Mouse (Mus musculus): ENCODE measurements around the gene Tmppe. TPM values are rescaled to one million over a fixed set of nuclear protein-coding genes. Genes with fewer than 3 reads are reported as not detected.

The Tmppe gene
- total RNA-seq, 2 experiments from 2014 or later, result 3.9 to 4.4 TPM

DNA sequence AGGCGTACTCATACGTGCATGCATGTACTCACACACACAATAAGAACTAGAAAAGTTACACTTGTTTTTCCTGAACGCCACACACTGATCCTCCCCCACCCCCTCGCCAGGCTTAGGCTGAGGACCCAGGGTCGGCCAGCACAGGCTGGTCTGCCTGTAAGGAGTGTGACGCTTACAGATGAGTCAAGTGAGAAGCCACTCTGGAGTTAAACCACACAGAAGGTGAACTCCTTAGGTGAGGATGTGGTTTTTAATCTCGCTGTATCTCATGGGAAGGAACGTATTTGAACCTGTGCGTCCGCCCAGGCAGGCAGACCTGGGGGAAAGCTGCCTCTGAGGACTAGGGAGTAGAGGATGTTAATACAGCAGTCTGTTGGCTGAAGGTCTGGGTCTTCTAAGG is 39.6 kb downstream of the Tmppe start:
- DNase-seq (ENCODE audit: low spot score in 2 of 2), result no peak

DNA sequence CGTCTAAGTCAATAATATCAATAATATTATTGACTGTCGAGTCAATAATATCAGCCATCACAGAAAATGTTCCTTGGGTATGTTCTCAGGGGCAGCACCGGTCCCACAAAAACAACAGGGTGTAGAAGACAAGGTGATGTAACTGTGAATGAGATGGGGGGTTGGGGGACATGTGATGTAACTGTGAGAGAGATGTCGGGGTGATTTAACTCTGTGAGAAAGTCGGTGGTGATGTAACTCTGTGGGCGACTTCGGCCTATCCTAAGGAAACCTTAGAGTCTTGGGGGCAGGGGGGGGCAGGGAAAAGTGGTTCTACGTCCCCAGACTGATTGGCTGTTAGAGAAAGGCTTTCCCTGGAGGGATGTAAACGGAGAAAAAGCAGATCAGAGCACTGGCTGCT is 41.3 kb downstream of the Tmppe start:
- no peak for DNase-seq (ENCODE audit: low spot score in 2 of 2)

DNA sequence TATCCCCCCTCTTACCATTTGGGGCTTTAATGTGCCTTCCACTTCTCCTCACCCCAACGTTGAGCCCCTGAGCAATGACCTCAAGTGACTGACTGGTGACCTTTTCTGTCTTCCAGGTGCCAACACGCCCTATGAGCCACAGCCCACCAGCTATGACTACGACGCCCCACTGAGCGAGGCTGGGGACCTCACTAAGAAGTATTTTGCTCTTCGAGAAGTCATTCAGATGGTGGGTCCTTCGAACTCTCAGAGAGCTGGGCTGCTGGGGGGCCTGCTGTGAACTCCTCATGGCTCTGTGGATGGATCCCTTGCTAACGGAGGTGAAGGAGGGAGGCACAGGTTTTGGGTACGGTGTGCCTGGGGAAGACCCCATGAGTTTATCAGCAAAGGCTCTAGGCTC is 42.0 kb downstream of the Tmppe start:
- no peak for DNase-seq (ENCODE audit: low spot score in 2 of 2)

DNA sequence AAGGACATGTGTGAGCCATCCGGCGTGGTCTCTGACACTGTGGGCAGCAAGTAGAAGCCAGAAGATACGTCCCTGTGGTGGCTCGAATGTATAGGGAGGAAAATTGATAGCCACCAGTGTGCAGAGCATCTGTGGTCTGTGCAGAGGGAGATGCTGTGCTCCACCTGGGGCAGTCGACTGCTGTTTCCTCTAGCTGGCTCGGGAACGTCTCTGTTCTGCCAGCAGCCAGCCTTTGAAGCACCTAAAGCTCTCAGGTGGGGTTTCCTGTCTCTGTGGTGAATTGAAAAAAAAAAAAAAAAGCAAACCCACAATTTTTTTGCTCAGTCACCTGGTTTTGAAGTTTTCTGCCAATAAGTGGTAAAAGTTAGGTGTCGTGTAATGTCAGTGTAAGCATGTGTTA is 42.4 kb downstream of the Tmppe start:
- DNase-seq (ENCODE audit: low spot score in 2 of 2), result no peak

DNA sequence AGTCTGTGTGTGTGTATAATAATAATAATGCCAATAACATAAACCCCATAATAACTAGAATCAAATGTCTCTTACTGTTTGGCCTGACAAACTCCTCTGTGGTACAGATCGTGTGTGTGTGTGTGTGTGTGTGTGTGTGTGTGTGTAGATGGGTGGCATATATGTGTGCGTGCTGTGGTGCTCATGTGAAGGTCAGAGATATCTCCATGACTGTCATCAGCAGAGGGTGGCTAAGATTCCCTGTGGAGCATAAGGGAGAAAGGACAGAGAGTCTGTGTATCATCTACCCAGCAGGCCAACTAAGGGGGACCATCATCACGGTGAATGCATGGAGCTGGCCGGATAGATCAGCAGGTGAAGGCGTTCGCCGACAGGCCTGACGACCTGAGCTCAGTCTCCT is 46.0 kb downstream of the Tmppe start:
- no peak for DNase-seq (ENCODE audit: low spot score in 2 of 2)

DNA sequence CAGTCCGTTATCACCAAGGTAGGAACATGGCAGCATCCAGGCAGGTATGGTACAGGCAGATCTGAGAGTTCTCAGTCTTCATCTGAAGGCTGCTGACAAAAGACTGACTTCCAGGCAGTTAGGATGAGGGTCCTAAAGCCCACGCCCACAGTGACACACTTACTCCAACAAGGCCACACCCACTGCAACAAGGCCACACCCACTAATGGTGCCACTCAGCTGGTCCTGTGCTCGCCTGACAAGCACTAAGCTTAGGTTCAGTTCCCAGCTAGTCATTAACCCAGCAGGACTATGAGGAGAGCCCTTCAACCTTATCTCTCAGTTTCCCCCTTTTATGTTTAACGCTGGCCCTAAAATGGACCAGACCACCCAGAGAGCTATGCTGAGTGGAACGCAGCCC is 47.8 kb downstream of the Tmppe start:
- no peak for DNase-seq (ENCODE audit: low spot score in 2 of 2)

DNA sequence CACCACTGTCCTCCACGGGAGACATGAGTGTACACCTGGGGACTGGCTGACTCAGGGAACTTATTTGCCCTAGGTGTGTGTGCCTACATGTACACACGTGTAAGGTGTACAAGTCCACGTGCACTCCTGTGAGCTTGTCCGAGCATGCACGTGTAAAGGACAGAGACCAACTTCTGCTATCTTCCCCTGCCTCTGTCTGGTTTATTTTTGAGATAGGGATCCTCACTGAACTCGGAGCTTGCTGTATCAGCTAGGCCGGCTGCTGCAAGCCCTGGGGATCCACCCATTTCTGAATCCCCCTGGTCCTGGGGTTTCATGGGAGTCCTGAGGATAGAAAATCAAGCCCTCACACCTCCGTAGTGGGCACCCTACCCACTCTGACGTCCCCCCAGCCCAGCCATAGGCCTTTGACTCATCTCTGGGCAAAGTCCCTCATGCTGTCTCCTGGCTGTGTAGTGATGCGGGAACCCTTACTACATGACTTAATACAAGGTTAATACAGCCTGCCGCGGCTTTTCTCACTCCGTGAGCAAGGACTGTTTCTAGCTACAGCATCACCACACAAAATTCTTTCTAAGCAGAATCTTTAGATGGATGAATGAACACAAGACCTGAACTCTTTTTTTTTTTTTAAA is 48.3 kb downstream of the Tmppe start:
- no peak for DNase-seq (ENCODE audit: low spot score in 2 of 2)

DNA sequence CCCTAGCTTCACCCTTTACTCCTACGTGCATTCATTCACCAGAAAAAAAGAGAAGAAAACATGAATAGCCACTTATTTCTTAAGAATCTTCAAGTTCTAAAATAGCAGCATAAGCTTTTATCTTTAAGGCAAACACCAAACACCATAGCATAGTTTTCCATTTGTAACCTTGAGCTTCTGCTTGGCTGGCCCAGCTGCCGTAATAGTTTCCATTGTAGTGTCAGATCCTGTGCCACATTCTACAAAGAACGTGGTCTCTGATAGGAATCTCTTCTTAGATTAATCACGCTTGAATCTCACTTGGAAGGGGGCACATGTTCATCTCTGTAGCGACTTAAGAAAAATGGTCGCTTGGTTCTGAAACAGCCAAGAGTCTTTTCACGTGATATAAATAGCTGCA is 50.7 kb downstream of the Tmppe start:
- DNase-seq (ENCODE audit: low spot score in 2 of 2), result no peak

DNA sequence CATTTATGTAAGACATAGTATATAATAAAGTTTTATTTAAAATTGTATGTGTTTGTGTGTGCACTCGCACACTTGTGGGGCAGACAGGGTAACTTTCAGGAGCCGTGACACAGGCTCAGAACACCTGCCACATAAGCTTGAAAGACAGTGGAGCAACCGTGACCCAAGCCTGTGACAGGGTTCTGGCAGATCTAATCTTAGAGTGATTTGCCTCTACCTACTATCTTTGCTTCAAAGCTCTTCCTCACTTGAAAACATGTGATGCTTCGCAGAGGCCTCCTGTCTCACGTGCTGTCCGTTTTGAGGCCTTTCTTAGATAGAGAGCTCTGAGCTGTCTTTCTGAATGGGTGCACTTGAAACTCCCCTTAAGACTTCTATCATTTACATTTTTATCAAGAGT is 51.5 kb downstream of the Tmppe start:
- no peak for DNase-seq (ENCODE audit: low spot score in 2 of 2)

DNA sequence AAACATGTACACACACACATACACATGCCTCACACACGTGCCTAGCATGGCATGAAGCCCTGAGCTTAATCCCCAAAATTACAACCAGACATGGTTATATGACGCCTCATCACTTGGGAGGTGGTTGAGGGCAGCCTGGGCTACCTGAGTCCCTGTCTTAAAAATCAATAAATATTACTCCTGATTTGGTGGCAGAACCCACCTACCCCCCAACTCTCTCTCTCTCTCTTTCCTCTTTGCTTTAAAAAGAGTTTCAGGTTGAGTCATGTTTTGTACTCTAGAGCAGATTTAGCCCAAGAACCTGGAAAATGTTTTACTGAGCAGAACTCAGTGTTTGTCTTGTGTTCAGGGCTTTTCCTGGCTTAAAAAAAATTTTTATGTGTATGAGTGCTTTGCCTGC is 54.5 kb downstream of the Tmppe start:
- no peak for DNase-seq (ENCODE audit: low spot score in 2 of 2)

Other genes with a start within 250 kb of the Tmppe start
- not detected for gene Bcl2a1c, start 71.0 kb upstream of the Tmppe start, total RNA-seq (2021)
- gene Crtap, start 10.4 kb upstream of the Tmppe start, total RNA-seq (2021), result 100 to 1,000 TPM; 111 to 118 TPM
- 10 to 100 TPM; 16.3 to 20.1 TPM for gene Glb1, start within 50 bp of the Tmppe start, total RNA-seq (2021)
- not detected for gene Ccr4, start 103.8 kb downstream of the Tmppe start, total RNA-seq (2021)
- not detected for gene C130032M10Rik, start 114.6 kb downstream of the Tmppe start, total RNA-seq (2021)
- gene Trim71, start 163.3 kb downstream of the Tmppe start, total RNA-seq (2021), result under 1 TPM; 0.05 to 0.07 TPM
- 10 to 100 TPM; 31.3 to 37.0 TPM for gene Cnot10, start 239.1 kb downstream of the Tmppe start, total RNA-seq (2021)